Mouse (Mus musculus): Measurements from ENCODE around the gene Scgb2b17. TPM values are rescaled to one million over a fixed set of nuclear protein-coding genes. Genes with fewer than 3 reads are reported as not detected.
"Not testable (repeated sequence)": the region's sequence is repeated elsewhere in the genome, so short reads cannot be mapped to it uniquely, and the experiment has no call there.

Scgb2b17 gene
- not detected in 2 replicates for polyA plus RNA-seq (2015; fragmentation: Nextera tagmentation; extraction: Ambion mirVana)

DNA sequence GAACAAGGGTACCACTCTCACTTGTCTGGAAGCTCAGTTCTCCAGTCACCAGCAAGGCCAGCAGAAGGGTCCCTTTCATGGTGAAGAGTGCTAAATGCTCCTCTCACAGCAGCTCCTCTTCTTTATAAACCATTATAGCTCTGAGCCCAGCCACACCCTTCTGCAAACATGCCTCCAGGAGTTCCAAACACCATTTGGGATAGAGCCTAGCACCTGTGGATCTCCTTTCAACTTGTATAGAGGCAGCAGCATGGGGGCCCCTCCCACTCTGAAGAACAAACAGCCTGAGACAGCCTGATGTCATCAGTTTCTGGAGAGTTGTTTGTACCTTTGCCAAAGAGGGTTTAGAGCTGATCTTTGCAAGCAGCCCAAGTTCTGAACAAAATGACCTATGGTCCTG, at the start of gene Scgb2b17:
Gene Scgb2b17 (minus strand): TSS at position 101 of the 400 bp plus-strand sequence.
- H3K4me2 ChIP-seq, H3K27ac ChIP-seq: not testable (repeated sequence)

DNA sequence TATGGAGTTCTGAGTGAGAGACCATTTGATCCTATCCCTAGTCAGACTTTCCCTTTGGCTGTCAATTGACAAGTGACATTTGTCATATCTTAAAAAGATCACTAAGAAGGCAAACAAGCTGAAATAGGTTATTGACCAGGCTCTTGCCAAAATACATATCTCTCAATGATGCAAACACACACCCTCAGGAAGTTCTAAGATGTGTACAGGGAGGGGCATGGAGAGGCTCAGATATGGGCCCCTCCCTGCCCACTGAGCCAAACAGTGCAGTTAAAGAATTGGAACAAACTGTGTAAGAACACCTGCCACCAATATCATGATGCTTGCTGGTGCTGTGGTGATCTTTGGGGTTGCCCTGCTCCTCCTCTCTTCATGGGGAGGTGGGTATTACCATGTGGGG, 6.8 kb upstream of the Scgb2b17 start, which contains the start of gene Scgb1b17:
Gene Scgb1b17 (plus strand): TSS at position 301 of the 400 bp plus-strand sequence.
- ATAC-seq (ENCODE audit: insufficient number of reproducible peaks, low FRiP score, low TSS enrichment, low read depth); H3K4me3 ChIP-seq; H3K9me3 ChIP-seq; H3K36me3 ChIP-seq; H3K27ac ChIP-seq; H3K4me1 ChIP-seq; H3K27me3 ChIP-seq; H3K4me2 ChIP-seq; H3K9ac ChIP-seq: not testable (repeated sequence)

More for the DNA sequence above, at the start of gene Scgb2b17:
- not testable (repeated sequence) for H3K4me1 ChIP-seq; H3K4me3 ChIP-seq; H3K36me3 ChIP-seq; ATAC-seq (ENCODE audit: insufficient number of reproducible peaks, low FRiP score, low TSS enrichment, low read depth); H3K9me3 ChIP-seq; H3K9ac ChIP-seq; H3K27me3 ChIP-seq

Other genes with a start within 250 kb of the Scgb2b17 start
- not detected in 2 replicates for gene Scgb2b15, start 226.9 kb downstream of the Scgb2b17 start, polyA plus RNA-seq (2015; fragmentation: Nextera tagmentation; extraction: Ambion mirVana)
- gene Scgb1b15, start 220.0 kb downstream of the Scgb2b17 start, polyA plus RNA-seq (2015; fragmentation: Nextera tagmentation; extraction: Ambion mirVana) = not detected in 2 replicates
- gene Scgb1b17, start 6.9 kb upstream of the Scgb2b17 start, polyA plus RNA-seq (2015; fragmentation: Nextera tagmentation; extraction: Ambion mirVana) = not detected in 2 replicates
- gene Scgb2b18, start 117.3 kb upstream of the Scgb2b17 start, polyA plus RNA-seq (2015; fragmentation: Nextera tagmentation; extraction: Ambion mirVana) = not detected in 2 replicates
- gene Scgb1b18, start 129.0 kb upstream of the Scgb2b17 start, polyA plus RNA-seq (2015; fragmentation: Nextera tagmentation; extraction: Ambion mirVana) = not detected in 2 replicates
- gene Scgb2b19, start 223.8 kb upstream of the Scgb2b17 start, polyA plus RNA-seq (2015; fragmentation: Nextera tagmentation; extraction: Ambion mirVana) = not detected in 2 replicates
- not detected in 2 replicates for gene Scgb1b19, start 230.7 kb upstream of the Scgb2b17 start, polyA plus RNA-seq (2015; fragmentation: Nextera tagmentation; extraction: Ambion mirVana)

Measured in limb, embryonic 15.5 days (tissue).